Mouse (Mus musculus) forebrain, embryonic 13.5 days (tissue): ENCODE measurements around the gene Pbrm1. TPM values are rescaled to one million over a fixed set of nuclear protein-coding genes. Genes with fewer than 3 reads are reported as not detected.

Experiments
- ATAC-seq: fragments of 200-750 bp; cut with Nextera tagmentation; 2 replicates; pipeline ENCODE4 v1.8.0; 2017
- H3K27ac ChIP-seq: fragments of 300-500 bp; sonication (generic); 2 replicates; pipeline ENCODE4 v1.5.1; 2015; ENCODE audit warnings: inconsistent platforms, mild to moderate bottlenecking, moderate library complexity
- H3K27me3 ChIP-seq: fragments of 300-500 bp; sonication (generic); 2 replicates; pipeline ENCODE4 v1.6.1; 2015; ENCODE audit warnings: mild to moderate bottlenecking, inconsistent platforms
- H3K36me3 ChIP-seq: fragments of 300-500 bp; sonication (generic); 2 replicates; pipeline ENCODE4 v1.6.1; 2015; ENCODE audit warnings: mild to moderate bottlenecking, inconsistent platforms; ENCODE audit not compliant: poor library complexity, severe bottlenecking
- H3K4me1 ChIP-seq: fragments of 300-500 bp; sonication (generic); 2 replicates; pipeline ENCODE4 v1.6.1; 2015; ENCODE audit warnings: inconsistent platforms
- H3K4me2 ChIP-seq: fragments of 300-500 bp; sonication (generic); 2 replicates; pipeline ENCODE4 v1.6.1; 2015; ENCODE audit warnings: inconsistent platforms, mild to moderate bottlenecking, moderate library complexity
- H3K4me3 ChIP-seq: fragments of 300-500 bp; sonication (generic); 2 replicates; pipeline ENCODE4 v1.5.1; 2015; ENCODE audit warnings: mild to moderate bottlenecking, inconsistent platforms
- H3K9ac ChIP-seq: fragments of 300-500 bp; sonication (generic); 2 replicates; pipeline ENCODE4 v1.6.1; 2015; ENCODE audit warnings: mild to moderate bottlenecking, inconsistent platforms
- H3K9me3 ChIP-seq: fragments of 300-500 bp; sonication (generic); replicated peaks from 2 replicates; pipeline ENCODE4 v1.6.1; 2016; ENCODE audit warnings: inconsistent platforms
- WGBS: fragments of 180-500 bp; shearing (Covaris S2); methylation state at CpG from one replicate; pipeline ENCODE4 v1.1.7; 2015; 5-methylcytosine and 5-hydroxymethylcytosine counted together
- polyA plus RNA-seq: library from polyadenylated mRNA; unstranded; fragments of >200 nt; fragmentation: Nextera tagmentation; extraction: Ambion mirVana; gene quantifications from 2 replicates; pipeline ENCODE4 v1.2.1, GENCODE M21; 2015

Pbrm1 gene
- polyA plus RNA-seq, 1 experiment from 2014 or later: 166 TPM

DNA sequence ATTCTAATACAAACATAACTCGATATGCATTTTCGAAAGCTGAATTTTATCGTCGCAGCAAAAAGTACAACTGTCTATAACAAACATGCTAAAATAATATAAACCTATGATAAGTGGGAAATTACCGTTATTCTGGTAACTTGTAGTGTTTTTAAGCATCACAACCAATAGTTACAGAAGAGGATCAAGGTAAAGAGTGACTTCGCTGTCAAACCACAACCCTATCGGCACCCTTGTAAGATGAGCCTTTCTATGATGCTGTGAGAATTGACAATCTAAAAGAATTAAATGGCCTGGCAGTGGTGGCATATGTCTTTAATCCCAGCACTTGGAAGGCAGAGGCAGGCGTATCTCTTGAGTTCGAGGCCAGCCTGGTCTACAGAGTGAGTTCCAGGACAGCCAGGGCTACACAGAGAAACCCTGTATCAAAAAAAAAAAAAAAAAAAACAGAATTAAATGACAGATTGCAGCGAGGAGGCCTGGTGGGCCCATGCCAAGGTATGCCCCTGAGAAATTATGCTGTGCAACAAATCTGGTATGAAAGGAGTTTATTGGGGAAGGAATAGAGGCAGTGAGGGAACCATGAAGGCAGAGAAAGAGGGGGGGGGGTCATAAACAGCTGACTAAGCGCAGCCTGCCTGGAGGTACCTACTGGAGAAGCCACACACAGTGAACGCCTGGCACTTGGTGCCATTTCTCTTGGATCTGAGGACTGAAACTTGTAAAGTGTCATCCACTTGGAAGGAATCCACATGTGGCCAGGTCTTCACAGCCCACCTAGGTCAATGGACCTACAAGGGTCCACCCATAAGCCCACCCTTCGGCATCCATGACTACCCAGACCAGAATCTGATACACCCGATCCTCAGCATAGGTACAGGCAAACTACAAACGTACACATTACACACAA lies 110.6 kb downstream of the Pbrm1 start:
- H3K9me3 ChIP-seq: no peaks in the 10 kb centered on the region
- 66% methylated on average over 15 of the region's 15 CpGs for WGBS
- no peak for ATAC-seq
- peak overlapping the region; percentile 90 for H3K4me2 ChIP-seq
- peaks cover 66% of the 10 kb centered on the region for H3K4me1 ChIP-seq
- H3K9ac ChIP-seq: peak overlapping the region; percentile 93; the same call in 1 of the 2 replicates
- H3K4me3 ChIP-seq: peak overlapping the region; percentile 73
- H3K27ac ChIP-seq: peak overlapping the region; percentile 90
- H3K36me3 ChIP-seq: peaks cover 10% of the 10 kb centered on the region; the same call in 1 of the 2 replicates
- no peaks in the 10 kb centered on the region for H3K27me3 ChIP-seq

DNA sequence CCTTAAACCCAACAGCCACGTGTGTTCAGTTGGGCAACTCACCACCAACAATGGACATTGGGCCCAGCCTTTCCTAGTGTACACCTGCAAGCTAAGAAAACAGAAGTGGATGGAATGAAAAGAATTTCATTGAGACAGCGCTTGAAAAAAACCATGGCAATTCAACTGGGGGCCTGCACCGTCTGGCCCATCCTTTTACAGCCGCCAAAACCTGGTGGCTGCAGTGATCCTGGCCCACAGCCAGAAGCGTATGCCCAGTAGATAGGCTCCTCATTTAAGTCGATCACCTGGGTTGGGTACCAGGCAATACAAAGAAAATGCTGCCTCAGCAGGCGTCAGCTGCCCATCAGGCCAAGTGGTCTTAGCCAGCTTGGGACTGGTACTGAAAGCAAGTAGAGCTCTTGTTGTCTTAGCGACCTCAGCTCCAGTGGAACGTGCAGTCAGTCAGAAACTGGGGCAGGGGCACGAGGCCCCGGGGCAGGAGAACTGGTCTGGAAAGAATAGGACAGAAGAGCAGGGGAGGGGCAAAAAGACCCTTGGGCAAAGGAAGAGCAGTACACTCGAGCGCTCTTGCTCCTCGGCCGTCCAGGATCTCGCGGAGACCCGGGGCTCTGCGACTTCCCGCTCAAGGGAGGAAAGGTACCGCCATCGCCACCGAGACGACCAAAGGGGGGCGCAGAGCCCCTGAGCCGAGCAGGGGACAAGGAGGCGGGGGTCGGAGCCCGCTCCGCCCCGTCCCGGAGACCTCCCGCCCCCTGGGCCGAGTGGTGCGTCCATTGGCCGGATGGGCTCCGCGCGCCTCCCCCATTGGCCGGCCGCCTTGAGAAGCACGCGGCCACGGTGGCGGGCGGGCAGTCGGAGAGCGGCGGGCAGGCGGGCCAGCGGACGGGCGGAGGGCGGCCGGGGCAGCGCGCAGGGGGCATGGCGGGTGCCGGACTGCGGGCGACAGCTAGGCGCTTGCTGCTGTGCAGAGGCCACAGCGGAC lies 111.6 kb downstream of the Pbrm1 start, which contains the start of gene Nt5dc2:
Nt5dc2 (plus strand) TSS at position 818 of the 985 bp plus-strand sequence.
- H3K27ac ChIP-seq: peak within 1 kb of the TSS; percentile 90
- peak within 1 kb of the TSS; percentile 87 for H3K4me3 ChIP-seq
- H3K4me1 ChIP-seq: peaks cover 67% of the 10 kb centered on the region
- H3K9ac ChIP-seq: peak within 1 kb of the TSS; percentile 93
- H3K27me3 ChIP-seq: no peaks in the 10 kb centered on the region
- peak; percentile 69 for ATAC-seq
- peaks cover 16% of the 10 kb centered on the region for H3K36me3 ChIP-seq
- peak within 1 kb of the TSS; percentile 83 for H3K4me2 ChIP-seq
- H3K9me3 ChIP-seq: no peaks in the 10 kb centered on the region
- 5% methylated on average over 34 of the region's 63 CpGs for WGBS

DNA sequence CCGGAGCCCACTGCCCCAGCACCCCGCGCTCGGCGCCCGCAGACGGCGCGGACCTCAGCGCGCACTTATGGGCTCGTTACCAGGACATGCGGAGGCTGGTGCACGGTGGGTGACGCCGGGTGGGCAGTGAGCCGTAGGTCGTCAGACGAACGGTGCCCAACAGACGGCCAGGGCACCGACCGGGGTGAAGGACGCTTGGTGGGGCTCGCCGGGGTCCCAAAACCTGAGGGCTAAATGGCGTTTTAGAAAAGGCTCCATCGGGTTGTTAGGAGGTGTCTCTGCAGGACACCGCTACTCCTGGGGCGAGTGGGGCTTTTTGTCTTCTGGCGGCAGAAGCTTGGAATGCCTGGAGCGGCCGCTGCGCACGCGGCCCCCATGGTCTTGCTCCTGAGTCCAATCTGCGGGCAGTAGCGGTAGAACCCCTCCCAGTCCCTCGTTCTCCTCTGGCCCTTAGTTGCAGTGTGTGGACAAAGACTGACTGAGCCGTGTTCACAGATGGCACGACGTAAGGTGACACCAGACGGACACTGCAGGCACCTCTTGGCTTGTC lies 112.4 kb downstream of the Pbrm1 start:
- Histone ChIP-seq H3K4me3 (peak overlapping the region; percentile 87), H3K4me2 (peak overlapping the region; percentile 83), H3K27ac (peak overlapping the region; percentile 90), H3K27me3 (no peaks in the 10 kb centered on the region), H3K36me3 (peaks cover 21% of the 10 kb centered on the region), H3K4me1 (peaks cover 62% of the 10 kb centered on the region), H3K9me3 (no peaks in the 10 kb centered on the region), H3K9ac (peak overlapping the region; percentile 93)
- under 1% methylated on average over 43 of the region's 43 CpGs for WGBS
- no peak; the same call in 1 of the 2 replicates for ATAC-seq

DNA sequence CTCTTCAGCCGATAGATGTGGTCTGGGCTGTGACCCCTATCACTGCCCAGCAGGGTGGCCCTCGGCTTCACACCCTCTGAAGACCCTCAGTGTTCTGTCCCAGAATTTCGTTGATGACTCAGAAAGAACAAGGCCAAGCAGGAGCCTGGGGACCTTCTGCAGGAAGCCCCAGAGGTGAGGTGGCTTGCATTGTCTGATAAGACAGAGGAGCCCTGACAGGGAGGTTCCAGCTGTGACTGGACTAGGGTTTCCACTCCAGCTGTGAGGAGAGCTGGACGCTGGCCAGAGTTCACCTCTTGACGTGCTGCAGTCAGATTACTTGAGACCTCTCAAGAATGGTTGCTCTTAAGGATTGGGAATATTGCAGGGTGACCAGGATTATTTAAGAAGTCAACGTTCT lies 113.1 kb downstream of the Pbrm1 start:
- no peak for ATAC-seq
- peaks cover 28% of the 10 kb centered on the region for H3K36me3 ChIP-seq
- H3K9me3 ChIP-seq: no peaks in the 10 kb centered on the region
- H3K4me1 ChIP-seq: peaks cover 57% of the 10 kb centered on the region
- peak overlapping the region; percentile 83 for H3K4me2 ChIP-seq
- H3K9ac ChIP-seq: peak overlapping the region; percentile 93
- H3K4me3 ChIP-seq: peak overlapping the region; percentile 87
- H3K27me3 ChIP-seq: no peaks in the 10 kb centered on the region
- peak overlapping the region; percentile 78; the same call in 1 of the 2 replicates for H3K27ac ChIP-seq
- WGBS: 8% methylated on average over 6 of the region's 6 CpGs

DNA sequence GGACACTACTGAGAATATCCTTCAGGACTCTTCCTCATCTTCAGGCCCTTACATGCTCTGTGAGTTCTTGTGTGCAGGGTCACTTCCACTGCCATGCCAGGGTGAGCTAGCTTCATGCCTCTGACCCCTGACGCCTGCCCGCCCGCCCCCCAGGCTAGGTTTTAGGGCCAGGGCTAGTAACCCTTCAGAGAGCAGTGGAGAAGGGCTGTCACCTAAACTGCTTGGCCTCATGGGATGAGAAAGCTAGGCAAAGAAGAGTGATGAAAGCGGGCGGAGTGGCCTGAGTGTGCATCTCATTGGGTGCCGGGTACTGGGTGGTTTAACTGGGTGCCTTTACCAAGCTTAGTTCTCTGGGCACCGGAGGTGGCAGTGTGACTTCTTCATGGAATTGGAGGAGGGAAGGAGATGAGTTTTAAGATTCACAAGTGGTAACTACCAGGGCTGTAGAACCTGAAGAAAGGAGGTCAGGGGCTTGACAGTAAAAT lies 113.6 kb downstream of the Pbrm1 start:
- Histone ChIP-seq H3K9me3 (no peaks in the 10 kb centered on the region), H3K4me1 (peaks cover 52% of the 10 kb centered on the region), H3K4me2 (peak overlapping the region; percentile 83), H3K27ac (peak overlapping the region; percentile 78), H3K9ac (peak overlapping the region; percentile 93), H3K4me3 (peak overlapping the region; percentile 87), H3K27me3 (no peaks in the 10 kb centered on the region), H3K36me3 (peaks cover 33% of the 10 kb centered on the region)
- WGBS: 89% methylated on average over 7 of the region's 7 CpGs
- ATAC-seq: no peak

DNA sequence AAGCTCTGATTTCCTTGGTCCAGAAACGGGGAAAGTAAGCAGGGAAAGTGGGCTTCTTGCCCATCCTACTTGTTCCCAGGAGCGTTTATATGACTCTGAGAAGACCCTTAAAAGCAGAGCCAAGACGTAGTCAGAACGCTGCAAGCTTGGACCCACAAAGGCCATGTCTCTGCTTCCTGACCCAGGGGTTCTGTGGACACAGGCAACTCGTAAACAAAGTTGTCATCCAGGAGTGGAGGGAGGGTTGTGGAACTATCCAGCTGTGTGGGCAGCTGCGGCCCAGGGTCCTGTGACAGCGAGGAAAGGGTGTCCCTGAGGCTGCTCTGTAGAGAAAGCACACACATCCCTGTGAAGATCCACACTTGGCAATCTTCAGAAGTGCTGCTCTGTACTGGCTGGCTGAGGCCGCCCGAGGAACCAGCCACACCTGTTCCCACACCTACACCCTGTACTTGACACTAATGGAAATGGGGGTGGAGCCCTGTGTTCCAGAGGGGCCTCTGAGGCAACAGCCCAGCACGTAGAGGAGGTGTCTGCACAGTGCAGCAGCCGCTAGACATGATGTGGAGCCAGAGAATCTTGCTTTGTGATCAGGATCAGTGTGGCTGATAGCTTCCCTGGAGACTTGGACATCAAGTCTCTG lies 114.2 kb downstream of the Pbrm1 start:
- peaks cover 48% of the 10 kb centered on the region for H3K4me1 ChIP-seq
- H3K36me3 ChIP-seq: peaks cover 39% of the 10 kb centered on the region
- no peaks in the 10 kb centered on the region for H3K27me3 ChIP-seq
- peak overlapping the region; percentile 78 for H3K27ac ChIP-seq
- no peaks in the 10 kb centered on the region for H3K9me3 ChIP-seq
- H3K9ac ChIP-seq: peak overlapping the region; percentile 93; the same call in 1 of the 2 replicates
- 75% methylated on average over 11 of the region's 11 CpGs for WGBS
- peak overlapping the region; percentile 83 for H3K4me2 ChIP-seq
- ATAC-seq: no peak
- H3K4me3 ChIP-seq: peak overlapping the region; percentile 87

DNA sequence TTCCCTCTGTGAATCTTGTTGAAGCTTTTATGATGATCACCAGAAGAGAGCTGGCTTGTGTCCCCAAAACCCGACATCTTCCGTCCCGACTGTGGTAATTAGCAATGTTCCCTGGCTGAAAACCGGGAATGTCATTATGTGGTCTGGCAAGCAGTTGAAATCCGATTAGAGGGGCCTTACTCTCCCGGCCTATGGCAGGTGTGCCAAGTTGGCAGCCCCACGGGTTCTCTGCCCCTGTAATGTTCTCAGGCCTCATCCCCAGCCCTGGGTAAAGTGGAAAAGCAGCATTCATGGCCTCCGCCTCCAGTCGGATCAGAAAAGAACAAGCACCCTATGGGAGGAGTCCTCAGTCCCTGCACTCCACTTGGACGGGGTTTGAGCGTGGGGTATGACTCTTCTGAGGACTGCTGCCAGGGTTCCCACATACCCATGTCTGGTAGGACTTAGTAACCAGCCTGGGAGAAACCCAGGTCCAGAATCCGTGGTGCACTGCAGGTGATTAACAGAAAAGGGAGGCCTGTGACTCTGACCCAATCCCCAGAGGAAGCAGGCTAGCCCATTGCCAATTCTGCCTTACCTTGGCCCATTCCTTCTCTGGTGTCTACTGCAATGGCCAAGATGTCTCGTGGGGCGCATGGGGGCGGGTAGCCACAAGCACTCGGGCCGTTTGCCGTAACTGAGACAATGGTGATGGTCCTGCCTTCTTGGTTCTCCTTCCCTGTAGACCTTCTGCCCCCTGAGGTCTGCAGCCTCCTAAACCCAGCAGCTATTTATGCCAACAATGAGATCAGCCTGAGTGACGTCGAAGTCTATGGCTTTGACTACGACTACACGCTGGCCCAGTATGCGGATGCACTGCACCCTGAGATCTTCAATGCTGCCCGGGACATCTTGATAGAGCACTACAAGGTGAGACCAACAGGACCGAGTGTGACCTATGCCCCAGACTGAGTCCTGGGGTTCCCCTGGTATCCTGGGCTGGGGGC lies 115.4 kb downstream of the Pbrm1 start:
- Histone ChIP-seq H3K9me3 (no peaks in the 10 kb centered on the region), H3K4me2 (peak overlapping the region; percentile 83), H3K4me1 (peaks cover 46% of the 10 kb centered on the region), H3K4me3 (no peak overlapping the region), H3K27ac (peak overlapping the region; percentile 78), H3K9ac (peak overlapping the region; percentile 93; the same call in 1 of the 2 replicates), H3K27me3 (no peaks in the 10 kb centered on the region), H3K36me3 (peaks cover 51% of the 10 kb centered on the region)
- 74% methylated on average over 25 of the region's 25 CpGs for WGBS
- ATAC-seq: no peak

DNA sequence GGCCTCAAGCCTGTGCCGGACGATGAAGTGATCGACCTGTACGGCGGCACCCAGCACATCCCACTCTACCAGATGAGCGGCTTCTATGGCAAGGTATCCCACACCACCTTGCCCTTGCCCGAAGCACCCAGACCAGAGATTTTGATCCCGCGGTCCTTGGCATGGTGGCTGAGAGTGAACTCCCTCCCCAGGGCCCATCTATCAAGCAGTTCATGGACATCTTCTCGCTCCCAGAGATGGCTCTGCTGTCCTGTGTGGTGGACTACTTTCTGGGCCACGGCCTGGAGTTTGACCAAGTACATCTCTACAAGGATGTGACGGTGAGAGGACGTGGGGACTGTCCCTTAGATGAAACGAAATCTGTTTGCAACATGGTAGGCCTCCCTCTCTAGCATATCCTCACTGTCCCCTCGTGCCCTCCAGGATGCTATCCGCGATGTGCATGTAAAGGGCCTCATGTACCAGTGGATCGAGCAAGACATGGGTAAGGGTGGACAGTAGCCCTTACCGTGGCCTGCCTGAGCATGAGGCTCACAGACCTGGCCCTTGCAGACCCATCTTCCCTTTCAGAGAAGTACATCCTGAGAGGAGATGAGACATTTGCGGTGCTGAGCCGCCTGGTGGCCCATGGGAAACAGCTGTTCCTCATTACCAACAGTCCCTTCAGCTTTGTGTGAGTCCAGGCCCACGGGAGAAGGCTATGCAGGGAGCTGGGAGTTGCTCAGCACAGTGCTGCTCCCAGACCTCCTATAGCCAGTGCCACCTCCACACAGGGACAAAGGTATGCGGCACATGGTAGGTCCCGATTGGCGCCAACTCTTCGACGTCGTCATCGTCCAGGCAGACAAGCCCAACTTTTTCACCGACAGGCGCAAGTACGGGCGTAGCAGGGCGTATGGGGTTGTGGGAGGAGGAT lies 116.8 kb downstream of the Pbrm1 start:
- Histone ChIP-seq H3K27ac (no peak overlapping the region), H3K27me3 (no peaks in the 10 kb centered on the region), H3K4me1 (peaks cover 35% of the 10 kb centered on the region), H3K4me3 (no peak overlapping the region), H3K4me2 (no peak overlapping the region), H3K9ac (no peak overlapping the region), H3K36me3 (peaks cover 65% of the 10 kb centered on the region), H3K9me3 (no peaks in the 10 kb centered on the region)
- 94% methylated on average over 34 of the region's 34 CpGs for WGBS
- ATAC-seq: no peak

DNA sequence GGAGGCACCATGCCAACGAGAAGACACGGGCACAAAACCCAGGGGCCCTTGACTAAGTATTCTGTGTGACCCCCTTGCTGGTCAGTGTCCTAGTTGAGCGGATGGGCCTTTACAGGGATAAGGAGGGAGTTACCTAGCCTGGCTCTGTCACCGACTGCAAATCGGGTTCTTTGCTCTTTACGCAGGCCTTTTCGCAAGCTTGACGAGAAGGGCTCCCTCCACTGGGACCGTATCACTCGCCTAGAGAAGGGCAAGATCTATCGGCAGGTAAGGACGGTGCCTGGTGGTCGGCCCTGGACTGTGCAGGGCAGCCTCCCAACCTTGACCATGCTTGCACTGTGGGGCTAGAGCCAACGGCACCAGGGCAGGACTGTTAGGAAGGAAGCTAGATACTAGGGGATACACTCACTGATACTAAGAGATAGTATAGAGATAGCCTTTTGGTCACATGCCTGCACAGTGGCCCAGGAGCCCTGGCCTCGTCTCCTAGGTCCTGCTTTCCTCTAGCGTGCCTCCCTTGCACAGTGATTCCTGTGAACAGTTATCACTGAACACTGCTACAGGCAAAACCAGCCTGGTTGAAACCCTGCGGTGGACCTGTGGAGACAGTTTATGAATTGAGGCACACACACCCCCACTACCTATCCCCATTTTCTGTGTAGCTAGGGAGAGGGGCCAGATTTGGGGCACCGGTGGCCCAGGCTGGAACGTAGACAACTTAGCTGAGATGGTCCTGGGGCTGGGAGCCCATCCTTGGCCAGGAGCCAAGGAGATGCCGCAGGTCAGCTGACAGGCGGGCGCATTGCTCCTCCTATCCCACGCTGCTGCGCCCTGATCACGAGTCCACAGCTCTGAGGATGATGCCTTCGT lies 117.7 kb downstream of the Pbrm1 start:
- ATAC-seq: no peak
- no peak overlapping the region for H3K9ac ChIP-seq
- H3K36me3 ChIP-seq: peaks cover 74% of the 10 kb centered on the region
- H3K4me1 ChIP-seq: peaks cover 34% of the 10 kb centered on the region
- no peak overlapping the region for H3K4me3 ChIP-seq
- H3K4me2 ChIP-seq: no peak overlapping the region
- H3K27me3 ChIP-seq: no peaks in the 10 kb centered on the region
- no peak overlapping the region for H3K27ac ChIP-seq
- no peaks in the 10 kb centered on the region for H3K9me3 ChIP-seq
- WGBS: 92% methylated on average over 26 of the region's 26 CpGs
